Mouse (Mus musculus) retina, adult 2 months (tissue): Measurements from ENCODE around the gene Acadvl.

ENCODE experiments used
- DNase-seq: peaks from one replicate; pipeline ENCODE4 v3.0.0-alpha.2; 2012; ENCODE audit warnings: low read depth, low spot score

Gene Acadvl

GRCm38 (mm10) chr11:70001865-70002264, 13.3 kb downstream of the Acadvl start:
- no peak for DNase-seq

DNA sequence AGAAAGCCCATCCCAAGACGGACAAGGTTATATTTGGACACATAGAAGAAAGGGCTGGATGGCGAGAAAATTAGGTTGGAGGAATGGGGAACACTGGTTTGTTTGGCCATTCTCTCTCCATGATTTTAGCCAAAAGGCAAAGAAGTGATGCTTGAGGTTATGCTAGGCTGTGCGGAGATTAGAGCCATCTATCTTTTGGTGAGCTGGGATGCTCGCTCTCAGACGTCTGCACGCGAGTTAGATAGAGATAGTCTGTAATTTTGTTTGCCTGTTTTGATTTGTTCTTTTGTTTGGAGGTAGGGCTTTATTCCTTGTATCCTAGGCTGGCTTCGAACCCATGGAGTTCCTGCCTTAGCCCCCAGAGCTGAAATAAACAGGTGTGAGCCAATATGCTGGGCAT, 14.1 kb downstream of the Acadvl start:
- DNase-seq, result no peak

DNA sequence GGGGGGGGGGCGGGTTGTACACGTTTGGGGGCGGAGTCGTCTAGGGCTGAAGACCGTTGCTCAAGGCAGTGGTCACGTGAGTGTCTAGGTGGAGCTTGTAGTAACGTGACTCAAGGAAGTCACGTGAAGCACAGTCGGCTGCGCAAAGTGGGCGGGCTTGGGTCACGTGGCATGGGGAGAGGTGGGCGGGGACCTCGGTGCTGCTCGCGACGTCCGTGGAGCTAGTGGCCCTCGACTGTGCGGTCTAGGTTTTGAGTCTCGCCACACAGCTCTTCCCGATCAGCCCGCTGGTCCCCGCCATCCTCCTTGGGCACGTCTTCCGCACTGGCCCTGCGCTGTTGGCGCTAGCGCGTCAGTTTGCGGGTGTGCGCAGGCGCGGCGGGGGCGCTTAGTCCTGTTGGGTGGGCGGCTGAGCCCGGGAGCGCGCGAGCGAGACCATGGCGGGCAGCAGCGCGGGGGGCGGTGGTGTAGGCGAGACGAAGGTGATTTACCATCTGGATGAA, 14.8 kb downstream of the Acadvl start, which contains the start of gene Dvl2:
Gene Dvl2, plus strand, starts transcription at position 200 of the 503 bp plus-strand sequence.
- peak; percentile 88 for DNase-seq

- DNase-seq, result no peak
These were observed 15.5 kb downstream of the Acadvl start for GRCm38 (mm10) chr11:69999666-70000065.

- DNase-seq, result no peak
These were observed 16.4 kb downstream of the Acadvl start for GRCm38 (mm10) chr11:69998567-69999491.

- DNase-seq, result no peak
These were observed 18.1 kb downstream of the Acadvl start for GRCm38 (mm10) chr11:69997070-69997509.

GRCm38 (mm10) chr11:69996161-69997061, 18.8 kb downstream of the Acadvl start:
- no peak for DNase-seq

GRCm38 (mm10) chr11:69995391-69995960, 19.7 kb downstream of the Acadvl start, which contains the start of gene Phf23:
Phf23 (plus strand) TSS chr11:69995777.
- DNase-seq, result peak; percentile 98

DNA sequence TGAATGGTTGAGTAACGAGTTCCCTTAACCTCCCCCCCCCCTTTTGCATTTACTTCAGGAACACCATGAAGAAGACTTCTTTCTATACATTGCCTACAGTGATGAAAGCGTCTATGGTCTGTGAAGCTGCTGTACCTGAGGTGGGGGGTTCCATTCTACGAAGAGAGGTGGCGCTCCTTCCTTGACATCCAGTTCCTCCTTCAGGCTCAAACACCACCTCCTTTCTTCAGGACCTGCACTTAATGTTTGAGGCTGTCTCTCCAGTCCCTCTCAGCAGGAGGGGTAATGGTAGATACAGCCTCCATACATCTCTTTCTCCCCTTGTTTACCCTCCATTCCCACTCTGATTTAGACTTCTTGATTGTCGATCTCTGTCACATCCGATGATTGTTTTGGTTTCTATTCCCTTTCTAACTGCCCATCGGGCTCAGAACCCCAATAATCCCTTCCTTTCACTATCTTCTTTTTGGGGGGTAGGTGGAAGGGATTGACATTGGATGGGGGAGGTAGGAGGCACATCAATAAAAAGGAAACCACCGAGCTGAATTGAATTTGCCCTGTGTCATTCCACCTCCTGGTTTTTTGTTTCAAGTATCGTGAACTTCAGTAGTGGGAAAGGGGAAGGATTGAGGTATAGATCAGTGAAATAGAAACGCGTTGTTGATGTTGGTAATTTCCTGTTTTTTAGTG, 20.7 kb downstream of the Acadvl start:
- no peak for DNase-seq

GRCm38 (mm10) chr11:69992932-69993331, 22.3 kb downstream of the Acadvl start:
- DNase-seq, result no peak

DNA sequence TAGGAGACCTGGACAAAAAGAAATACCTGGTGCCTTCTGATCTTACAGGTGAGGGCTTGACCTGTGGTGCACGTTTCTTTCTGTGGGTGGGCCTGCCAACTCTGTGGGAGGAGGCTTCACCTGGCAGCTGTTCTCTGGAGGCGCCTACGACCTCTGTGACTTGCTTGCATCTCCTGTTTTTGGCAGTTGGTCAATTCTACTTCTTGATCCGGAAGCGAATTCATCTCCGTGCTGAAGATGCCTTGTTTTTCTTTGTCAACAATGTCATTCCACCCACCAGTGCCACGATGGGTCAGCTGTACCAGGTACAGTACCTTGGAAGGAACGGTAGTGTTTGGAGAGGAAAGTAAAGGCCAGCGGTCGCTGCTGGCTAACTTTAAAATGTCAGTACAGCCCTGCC, 22.8 kb downstream of the Acadvl start:
- no peak for DNase-seq

DNA sequence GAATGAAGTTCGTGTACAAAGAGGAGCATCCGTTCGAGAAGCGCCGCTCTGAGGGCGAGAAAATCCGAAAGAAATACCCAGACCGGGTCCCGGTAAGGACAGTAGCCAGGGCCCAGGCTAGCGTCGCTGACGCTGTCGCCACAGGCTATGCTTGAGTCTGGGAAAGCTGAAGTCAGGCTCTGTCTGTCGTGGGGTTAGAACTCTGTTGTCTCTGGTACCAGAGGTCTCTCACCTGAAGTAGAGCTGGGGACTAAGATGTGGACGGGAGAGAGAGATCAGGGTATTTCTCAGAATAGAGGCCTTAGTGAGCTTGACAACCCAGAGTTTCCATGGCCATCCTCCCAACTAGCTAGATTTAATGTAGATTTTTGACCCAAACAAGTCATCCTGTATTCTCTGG, 23.5 kb downstream of the Acadvl start:
- no peak for DNase-seq

DNA sequence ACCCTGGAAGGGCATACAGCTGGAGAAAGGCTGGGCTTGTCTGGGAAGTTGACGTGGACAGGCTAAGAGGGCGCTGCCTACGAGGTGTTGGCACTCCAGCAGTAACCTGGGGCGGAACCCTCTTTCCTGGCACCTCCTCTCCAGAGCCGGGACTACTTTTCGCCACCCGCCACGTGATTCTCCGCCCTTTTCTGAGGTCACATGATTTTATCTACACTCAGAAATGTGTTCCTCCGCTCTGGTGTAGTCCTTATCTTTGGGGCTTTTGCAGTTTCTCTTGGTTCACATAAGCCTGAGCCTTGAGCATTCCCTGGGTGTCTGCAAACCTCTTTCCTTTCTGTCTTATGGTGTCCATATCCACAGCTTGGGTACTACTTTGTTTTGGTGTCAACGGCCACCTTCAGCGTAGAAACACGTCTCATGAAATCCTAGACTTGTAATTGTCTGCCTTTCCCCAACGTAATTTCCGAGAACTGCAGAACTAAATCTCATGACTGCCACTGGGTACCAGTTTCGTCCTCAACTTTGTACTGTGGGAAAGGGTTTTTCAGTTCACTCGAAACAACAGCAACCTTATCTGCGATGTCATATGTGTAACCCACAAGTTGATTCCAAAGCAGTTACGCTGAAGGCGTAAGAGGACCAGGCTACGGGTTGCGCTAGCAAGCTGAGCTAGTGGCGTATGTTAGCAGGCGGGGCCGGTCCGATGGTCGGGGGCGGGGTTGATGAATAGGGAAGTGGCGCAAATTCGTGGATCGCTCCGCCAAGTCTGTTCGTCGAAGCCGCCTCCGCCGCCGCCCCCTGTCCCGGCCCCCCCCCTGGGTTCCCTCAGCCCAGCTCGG, 24.1 kb downstream of the Acadvl start, which contains the start of gene Gabarap:
Gene Gabarap, plus strand, starts transcription at position 294 of the 842 bp plus-strand sequence.
- peak; percentile 87 for DNase-seq

GRCm38 (mm10) chr11:69989949-69990348, 25.3 kb downstream of the Acadvl start:
- no peak for DNase-seq

GRCm38 (mm10) chr11:69984431-69984830, 30.8 kb downstream of the Acadvl start:
- DNase-seq, result no peak

DNA sequence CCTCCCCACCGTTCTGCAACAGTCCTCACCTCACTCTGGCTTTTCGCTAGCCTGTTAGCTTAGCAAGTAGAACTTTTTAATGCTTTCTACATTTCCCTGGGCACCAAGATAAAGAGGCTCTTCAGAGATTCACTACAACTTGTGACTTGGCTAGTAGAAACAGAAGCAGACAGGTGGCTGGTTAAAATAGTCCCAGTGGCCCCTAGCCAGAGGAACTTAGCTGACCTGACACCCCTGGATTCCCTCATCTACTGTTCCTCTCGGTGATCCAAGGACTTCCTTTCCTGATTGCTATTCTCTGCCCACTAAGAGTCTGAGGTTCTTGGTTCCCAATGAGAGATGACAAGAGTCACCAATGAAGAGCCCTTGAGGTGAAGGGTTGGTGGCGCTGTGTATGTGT, 31.8 kb downstream of the Acadvl start:
- DNase-seq, result no peak

- no peak for DNase-seq
These were observed 32.3 kb downstream of the Acadvl start for GRCm38 (mm10) chr11:69982877-69983276.

- DNase-seq, result no peak
These were observed 33.0 kb downstream of the Acadvl start, which contains the start of gene Elp5 for GRCm38 (mm10) chr11:69982225-69982624. Elp5 (minus strand) TSS chr11:69982517.

- DNase-seq, result no peak
These were observed 34.0 kb downstream of the Acadvl start, which contains the start of gene Ctdnep1 for GRCm38 (mm10) chr11:69981141-69981762. Ctdnep1 (plus strand) TSS chr11:69981156.
